Mouse (Mus musculus) heart, postnatal 0 days (tissue): ENCODE results near the gene Dennd1a. TPM values are rescaled to one million over a fixed set of nuclear protein-coding genes. Genes with fewer than 3 reads are reported as not detected.

ENCODE experiments used
- ATAC-seq: fragments of 200-750 bp; cut with Nextera tagmentation; 2 replicates; pipeline ENCODE4 v1.8.0; 2017; ENCODE audit warnings: low read depth, moderate number of reproducible peaks, moderate library complexity; ENCODE audit not compliant: insufficient read depth
- DNase-seq: peaks from one replicate; pipeline ENCODE4 v3.0.0-alpha.2; 2016; ENCODE audit warnings: low spot score
- H3K27ac ChIP-seq: fragments of 300-500 bp; sonication (generic); 2 replicates; pipeline ENCODE4 v1.5.1; 2014; ENCODE audit warnings: low read depth, mild to moderate bottlenecking
- H3K27me3 ChIP-seq: fragments of 300-500 bp; sonication (generic); 2 replicates; pipeline ENCODE4 v1.6.1; 2014; ENCODE audit warnings: low read length, mixed read lengths; ENCODE audit not compliant: control insufficient read depth, insufficient read depth
- H3K36me3 ChIP-seq: fragments of 300-500 bp; sonication (generic); replicated peaks from 2 replicates; pipeline ENCODE4 v1.6.1; 2014; ENCODE audit warnings: low read length, mixed read lengths; ENCODE audit not compliant: control insufficient read depth, insufficient read depth
- H3K4me1 ChIP-seq: fragments of 300-500 bp; sonication (generic); 2 replicates; pipeline ENCODE4 v1.6.1; 2014; ENCODE audit warnings: antibody characterized with exemption; ENCODE audit not compliant: control insufficient read depth, insufficient read depth
- H3K4me2 ChIP-seq: fragments of 300-500 bp; sonication (generic); 2 replicates; pipeline ENCODE4 v1.6.1; 2014; ENCODE audit warnings: low read depth, mild to moderate bottlenecking, low read length, moderate library complexity
- H3K4me3 ChIP-seq: fragments of 300-500 bp; sonication (generic); 2 replicates; pipeline ENCODE4 v1.5.1; 2014; ENCODE audit warnings: low read depth, low read length
- H3K9ac ChIP-seq: fragments of 300-500 bp; sonication (generic); replicated peaks from 2 replicates; pipeline ENCODE4 v1.6.1; 2014; ENCODE audit warnings: low read depth, low read length, mixed read lengths
- H3K9me3 ChIP-seq: fragments of 300-500 bp; sonication (generic); replicated peaks from 2 replicates; pipeline ENCODE4 v1.6.1; 2016; ENCODE audit warnings: low read length; ENCODE audit not compliant: control insufficient read depth
- CTCF ChIP-seq: IDR thresholded peaks from 2 replicates; pipeline ENCODE4 v1.5.1; 2016; ENCODE audit warnings: antibody characterized with exemption, control low read depth, low read depth
- EP300 ChIP-seq: IDR thresholded peaks from 2 replicates; pipeline ENCODE4 v1.6.1; 2016; ENCODE audit warnings: antibody characterized with exemption, low read depth
- WGBS: fragments of 180-500 bp; shearing (Covaris S2); extraction: QIAGEN DNeasy Blood & Tissue Kit; methylation state at CpG from one replicate; pipeline ENCODE4 v1.1.7; 2014; 5-methylcytosine and 5-hydroxymethylcytosine counted together
- polyA plus RNA-seq: library from polyadenylated mRNA; unstranded; fragments of >200 nt; fragmentation: Nextera tagmentation; extraction: Ambion mirVana; gene quantifications from 2 replicates; pipeline ENCODE4 v1.2.1, GENCODE M21; 2015
- total RNA-seq: library from RNA; depleted of rRNA; stranded (reverse); fragments of >200 nt; gene quantifications from 2 replicates; pipeline ENCODE4 v1.2.3, GENCODE M21; 2014; ENCODE audit warnings: low replicate concordance

The Dennd1a gene
- total and polyA plus RNA-seq, 2 experiments from 2014 or later, result 5.7 to 15.8 TPM

- 0 out of 2 replicates have a peak overlapping the region, but pooled peaks have one; percentile 1 for H3K9ac ChIP-seq
- H3K4me3 ChIP-seq, result no peak overlapping the region
- WGBS, result 22% methylated on average over 21 of the region's 21 CpGs
- H3K4me2 ChIP-seq, result no peak overlapping the region
- H3K27me3 ChIP-seq, result no peaks in the 10 kb centered on the region
- TF ChIP-seq EP300 (no peak), CTCF (no peak)
- H3K36me3 ChIP-seq, result no peaks in the 10 kb centered on the region
- H3K27ac ChIP-seq, result peak overlapping the region; percentile 36; the same call in 1 of the 2 replicates
- no peaks in the 10 kb centered on the region for H3K9me3 ChIP-seq
- DNase-seq (no peak), ATAC-seq (peak; percentile 79)
- H3K4me1 ChIP-seq, result peaks cover 8% of the 10 kb centered on the region
These were observed 528.7 kb downstream of the Dennd1a start for GRCm38 (mm10) chr2:37758343-37759015.

- no peak overlapping the region for H3K4me2 ChIP-seq
- no peak; the same call in 1 of the 2 replicates for ATAC-seq
These were observed 529.4 kb downstream of the Dennd1a start for GRCm38 (mm10) chr2:37757784-37758183.

GRCm38 (mm10) chr2:37757016-37757415, 530.2 kb downstream of the Dennd1a start:
- no peak overlapping the region for H3K27ac ChIP-seq
- H3K36me3 ChIP-seq, result no peaks in the 10 kb centered on the region
- 71% methylated on average over 5 of the region's 5 CpGs for WGBS
- H3K9ac ChIP-seq, result no peak overlapping the region
- H3K4me2 ChIP-seq, result no peak overlapping the region
- peaks cover 8% of the 10 kb centered on the region for H3K4me1 ChIP-seq
- no peak for DNase-seq
- no peaks in the 10 kb centered on the region for H3K27me3 ChIP-seq
- ATAC-seq, result no peak
- no peaks in the 10 kb centered on the region for H3K9me3 ChIP-seq
- no peak overlapping the region for H3K4me3 ChIP-seq
- no peak for TF ChIP-seq CTCF
- no peak for TF ChIP-seq EP300

More at GRCm38 (mm10) chr2:37757784-37758183, 529.4 kb downstream of the Dennd1a start:
- no peak for DNase-seq
- TF ChIP-seq EP300 (no peak), CTCF (no peak)
- 0 out of 2 replicates have a peak overlapping the region, but pooled peaks have one; percentile 36 for H3K27ac ChIP-seq
- peaks cover 8% of the 10 kb centered on the region for H3K4me1 ChIP-seq
- no peaks in the 10 kb centered on the region for H3K27me3 ChIP-seq
- no peaks in the 10 kb centered on the region for H3K36me3 ChIP-seq
- no peak overlapping the region for H3K4me3 ChIP-seq
- 0 out of 2 replicates have a peak overlapping the region, but pooled peaks have one; percentile 1 for H3K9ac ChIP-seq
- H3K9me3 ChIP-seq, result no peaks in the 10 kb centered on the region
- WGBS, result 83% methylated on average over 4 of the region's 4 CpGs

- no peak for ATAC-seq
- TF ChIP-seq CTCF, result no peak
- TF ChIP-seq EP300, result no peak
- H3K4me3 ChIP-seq, result no peak overlapping the region
- peaks cover 8% of the 10 kb centered on the region for H3K4me1 ChIP-seq
- H3K9me3 ChIP-seq, result no peaks in the 10 kb centered on the region
- no peak overlapping the region for H3K27ac ChIP-seq
- H3K36me3 ChIP-seq, result no peaks in the 10 kb centered on the region
- no peak for DNase-seq
- H3K4me2 ChIP-seq, result no peak overlapping the region
- H3K27me3 ChIP-seq, result no peaks in the 10 kb centered on the region
- no peak overlapping the region for H3K9ac ChIP-seq
- 91% methylated on average over 2 of the region's 2 CpGs for whole genome bisulfite sequencing
These were observed 530.8 kb downstream of the Dennd1a start for GRCm38 (mm10) chr2:37756220-37756930.

DNA sequence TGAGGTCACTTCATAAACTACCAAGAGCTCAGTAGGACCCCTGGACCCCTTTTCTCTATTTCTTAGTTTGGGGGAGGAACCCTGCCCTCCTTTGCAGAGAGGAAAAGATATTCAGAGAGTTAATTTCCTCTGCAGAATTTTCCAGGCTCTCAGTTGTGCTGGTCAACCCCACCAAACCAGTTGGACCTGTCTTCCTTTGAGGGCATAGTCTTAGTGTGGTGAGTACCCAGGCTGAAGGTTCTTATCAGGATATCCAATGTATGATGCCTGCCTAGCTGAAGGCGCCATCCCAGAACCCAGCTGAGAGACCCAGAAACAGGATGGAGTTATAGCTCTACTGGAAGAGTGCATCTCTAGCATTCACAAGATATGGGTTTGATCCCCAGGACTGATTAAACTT, 536.1 kb downstream of the Dennd1a start:
- 92% methylated on average over 1 of the region's 1 CpGs for WGBS
- H3K4me1 ChIP-seq, result peaks cover 11% of the 10 kb centered on the region
- H3K9ac ChIP-seq, result no peak overlapping the region
- DNase-seq, result no peak
- ATAC-seq, result no peak
- H3K36me3 ChIP-seq, result no peaks in the 10 kb centered on the region
- H3K27me3 ChIP-seq, result no peaks in the 10 kb centered on the region
- H3K4me2 ChIP-seq, result no peak overlapping the region
- H3K4me3 ChIP-seq, result no peak overlapping the region
- H3K27ac ChIP-seq, result no peak overlapping the region
- H3K9me3 ChIP-seq, result no peaks in the 10 kb centered on the region
- TF ChIP-seq EP300 (no peak), CTCF (no peak)
